Mouse (Mus musculus): ENCODE data around the gene Xpa. TPM values are rescaled to one million over a fixed set of nuclear protein-coding genes. Genes with fewer than 3 reads are reported as not detected.
A peak's percentile ranks its signal among the peaks of the same experiment; 100 is the strongest.

Xpa gene
- total RNA-seq (2014; rRNA removed): 15.6 and 18.7 TPM in 2 replicates
- polyA plus RNA-seq (2012; rRNA removed): 10.3 and 11.1 TPM in 2 replicates

GRCm38 (mm10) chr4:46195781-46196487, at the start of gene Xpa:
TSS of gene Xpa (minus strand) at chr4:46196311.
- under 1% methylated on average over 70 of the region's 70 CpGs for WGBS
- DNase-seq (ENCODE audit: extremely low read depth, low read depth, low spot score): peak; percentile 89
- Histone ChIP-seq H3K4me1 (ENCODE audit: control insufficient read depth, insufficient read depth, low read length) (peaks cover 6% of the 10 kb centered on the region), H3K27me3 (ENCODE audit: control insufficient read depth, insufficient read depth, low read length) (no peaks in the 10 kb centered on the region), H3K79me2 (ENCODE audit: control insufficient read depth, insufficient read depth, low read length) (peaks cover 9% of the 10 kb centered on the region; the same call in 1 of the 2 replicates), H3K36me3 (ENCODE audit: control insufficient read depth, insufficient read depth, low read length) (peaks cover 3% of the 10 kb centered on the region; the same call in 1 of the 2 replicates), H3K9ac (ENCODE audit: low read depth, low read length) (peak within 1 kb of the TSS; percentile 91), H3K27ac (replicated peaks; ENCODE audit: insufficient read depth, low read depth, low read length) (peak within 1 kb of the TSS; percentile 49), H3K4me3 (ENCODE audit: insufficient read depth, low read depth, low read length) (peak within 1 kb of the TSS; percentile 95)
- TF ChIP-seq CTCF (IDR thresholded peaks at IDR 0.05; ENCODE audit: low read depth, low read length): no peak
- peak; percentile 73 for TF ChIP-seq POLR2A (IDR thresholded peaks at IDR 0.05; ENCODE audit: extremely low read depth, insufficient read depth, low read length)

- Histone ChIP-seq H3K9ac (ENCODE audit: low read depth, low read length) (no peak overlapping the region), H3K4me3 (ENCODE audit: insufficient read depth, low read depth, low read length) (no peak overlapping the region), H3K79me2 (ENCODE audit: control insufficient read depth, insufficient read depth, low read length) (no peaks in the 10 kb centered on the region), H3K27ac (replicated peaks; ENCODE audit: insufficient read depth, low read depth, low read length) (no peak overlapping the region), H3K4me1 (ENCODE audit: control insufficient read depth, insufficient read depth, low read length) (no peaks in the 10 kb centered on the region), H3K27me3 (ENCODE audit: control insufficient read depth, insufficient read depth, low read length) (no peaks in the 10 kb centered on the region), H3K36me3 (ENCODE audit: control insufficient read depth, insufficient read depth, low read length) (no peaks in the 10 kb centered on the region)
- DNase-seq (ENCODE audit: extremely low read depth, low read depth, low spot score): no peak
- TF ChIP-seq CTCF (IDR thresholded peaks at IDR 0.05; ENCODE audit: low read depth, low read length) (no peak), POLR2A (IDR thresholded peaks at IDR 0.05; ENCODE audit: extremely low read depth, insufficient read depth, low read length) (no peak)
- WGBS: 76% methylated on average over 3 of the region's 3 CpGs
Observed at GRCm38 (mm10) chr4:46235871-46236270, 39.8 kb upstream of the Xpa start.

GRCm38 (mm10) chr4:46234739-46235138, 38.6 kb upstream of the Xpa start:
- no peaks in the 10 kb centered on the region for H3K4me1 ChIP-seq (ENCODE audit: control insufficient read depth, insufficient read depth, low read length)
- DNase-seq (ENCODE audit: extremely low read depth, low read depth, low spot score): no peak
- H3K27me3 ChIP-seq (ENCODE audit: control insufficient read depth, insufficient read depth, low read length): no peaks in the 10 kb centered on the region
- H3K79me2 ChIP-seq (ENCODE audit: control insufficient read depth, insufficient read depth, low read length): no peaks in the 10 kb centered on the region
- WGBS: 85% methylated on average over 5 of the region's 5 CpGs
- no peak for TF ChIP-seq CTCF (IDR thresholded peaks at IDR 0.05; ENCODE audit: low read depth, low read length)
- no peak for TF ChIP-seq POLR2A (IDR thresholded peaks at IDR 0.05; ENCODE audit: extremely low read depth, insufficient read depth, low read length)
- no peaks in the 10 kb centered on the region for H3K36me3 ChIP-seq (ENCODE audit: control insufficient read depth, insufficient read depth, low read length)
- no peak overlapping the region for H3K9ac ChIP-seq (ENCODE audit: low read depth, low read length)
- H3K4me3 ChIP-seq (ENCODE audit: insufficient read depth, low read depth, low read length): no peak overlapping the region
- no peak overlapping the region for H3K27ac ChIP-seq (replicated peaks; ENCODE audit: insufficient read depth, low read depth, low read length)

- no peak for DNase-seq (ENCODE audit: extremely low read depth, low read depth, low spot score)
- Histone ChIP-seq H3K4me3 (ENCODE audit: insufficient read depth, low read depth, low read length) (no peak overlapping the region), H3K4me1 (ENCODE audit: control insufficient read depth, insufficient read depth, low read length) (no peaks in the 10 kb centered on the region), H3K27ac (replicated peaks; ENCODE audit: insufficient read depth, low read depth, low read length) (no peak overlapping the region), H3K27me3 (ENCODE audit: control insufficient read depth, insufficient read depth, low read length) (no peaks in the 10 kb centered on the region; the same call in 1 of the 2 replicates), H3K9ac (ENCODE audit: low read depth, low read length) (no peak overlapping the region), H3K36me3 (ENCODE audit: control insufficient read depth, insufficient read depth, low read length) (no peaks in the 10 kb centered on the region), H3K79me2 (ENCODE audit: control insufficient read depth, insufficient read depth, low read length) (no peaks in the 10 kb centered on the region)
- TF ChIP-seq POLR2A (IDR thresholded peaks at IDR 0.05; ENCODE audit: extremely low read depth, insufficient read depth, low read length): no peak
- no peak for TF ChIP-seq CTCF (IDR thresholded peaks at IDR 0.05; ENCODE audit: low read depth, low read length)
- WGBS: 45% methylated on average over 19 of the region's 19 CpGs
Observed at GRCm38 (mm10) chr4:46226972-46227535, 30.9 kb upstream of the Xpa start.

- DNase-seq (ENCODE audit: extremely low read depth, low read depth, low spot score): no peak
- Histone ChIP-seq H3K4me3 (ENCODE audit: insufficient read depth, low read depth, low read length) (no peak overlapping the region), H3K4me1 (ENCODE audit: control insufficient read depth, insufficient read depth, low read length) (no peaks in the 10 kb centered on the region), H3K27me3 (ENCODE audit: control insufficient read depth, insufficient read depth, low read length) (no peaks in the 10 kb centered on the region), H3K36me3 (ENCODE audit: control insufficient read depth, insufficient read depth, low read length) (no peaks in the 10 kb centered on the region), H3K27ac (replicated peaks; ENCODE audit: insufficient read depth, low read depth, low read length) (no peak overlapping the region), H3K9ac (ENCODE audit: low read depth, low read length) (no peak overlapping the region), H3K79me2 (ENCODE audit: control insufficient read depth, insufficient read depth, low read length) (no peaks in the 10 kb centered on the region)
- TF ChIP-seq CTCF (IDR thresholded peaks at IDR 0.05; ENCODE audit: low read depth, low read length) (no peak), POLR2A (IDR thresholded peaks at IDR 0.05; ENCODE audit: extremely low read depth, insufficient read depth, low read length) (no peak)
- WGBS: 79% methylated on average over 3 of the region's 3 CpGs
Observed at GRCm38 (mm10) chr4:46221090-46221489, 25.0 kb upstream of the Xpa start.
